Mouse (Mus musculus) left cerebral cortex, adult 11 months (tissue): ENCODE measurements around the gene Slc7a10.
A peak's percentile ranks its signal among the peaks of the same experiment; 100 is the strongest.
"Not testable (repeated sequence)": the region's sequence is repeated elsewhere in the genome, so short reads cannot be mapped to it uniquely, and the experiment has no call there.

Experiments used
- DNase-seq: peaks from one replicate; pipeline ENCODE4 v3.0.0; 2022; ENCODE audit warnings: low spot score

Gene Slc7a10

GRCm38 (mm10) chr7:35175533-35175932 is 10.7 kb upstream of the Slc7a10 start:
- no peak for DNase-seq

GRCm38 (mm10) chr7:35176412-35177381 is 9.5 kb upstream of the Slc7a10 start:
- no peak for DNase-seq

- no peak for DNase-seq
These were observed 1.1 kb upstream of the Slc7a10 start for GRCm38 (mm10) chr7:35184833-35185724.

GRCm38 (mm10) chr7:35189699-35190098 is 3.5 kb downstream of the Slc7a10 start:
- DNase-seq: no peak

GRCm38 (mm10) chr7:35191276-35191675 is 5.1 kb downstream of the Slc7a10 start:
- DNase-seq: no peak

GRCm38 (mm10) chr7:35197022-35197421 is 10.8 kb downstream of the Slc7a10 start:
- DNase-seq: no peak

GRCm38 (mm10) chr7:35198981-35199754 is 13.0 kb downstream of the Slc7a10 start:
- DNase-seq: no peak

- no peak for DNase-seq
These were observed 13.6 kb downstream of the Slc7a10 start for GRCm38 (mm10) chr7:35199755-35200154.

- DNase-seq: no peak
These were observed 25.6 kb downstream of the Slc7a10 start for GRCm38 (mm10) chr7:35211791-35212190.

GRCm38 (mm10) chr7:35214442-35215222 is 28.4 kb downstream of the Slc7a10 start:
- no peak for DNase-seq

- DNase-seq: peak; percentile 34
These were observed 29.0 kb downstream of the Slc7a10 start, which contains the start of gene Lrp3 for GRCm38 (mm10) chr7:35215225-35215624. Gene Lrp3 (minus strand): TSS chr7:35215498.

GRCm38 (mm10) chr7:35215731-35216130 is 29.5 kb downstream of the Slc7a10 start:
- DNase-seq: no peak

- DNase-seq: no peak
These were observed 34.6 kb downstream of the Slc7a10 start for GRCm38 (mm10) chr7:35220694-35221365.

- no peak for DNase-seq
These were observed 44.1 kb downstream of the Slc7a10 start for GRCm38 (mm10) chr7:35230333-35230732.

- no peak for DNase-seq
These were observed 46.7 kb downstream of the Slc7a10 start for GRCm38 (mm10) chr7:35232796-35233455.

GRCm38 (mm10) chr7:35233861-35234260 is 47.7 kb downstream of the Slc7a10 start:
- DNase-seq: no peak

GRCm38 (mm10) chr7:35234361-35235245 is 48.4 kb downstream of the Slc7a10 start:
- DNase-seq: peak; percentile 98

- DNase-seq: peak; percentile 61
These were observed 49.1 kb downstream of the Slc7a10 start for GRCm38 (mm10) chr7:35235308-35235707.

GRCm38 (mm10) chr7:35237935-35238334 is 51.8 kb downstream of the Slc7a10 start:
- DNase-seq: not testable (repeated sequence)
